Mouse (Mus musculus) urinary bladder, postnatal 36 days (tissue): ENCODE measurements around the gene Olfr943.

Source experiments
- DNase-seq, 2 experiments: peaks; one replicate each; pipeline ENCODE4 v3.0.0; 2022; ENCODE audit warnings: low spot score in 2 of 2, mixed read lengths in 1 of 2

Gene Olfr943

GRCm38 (mm10) chr9:39166004-39166403 lies at the start of gene Olfr943:
TSS of gene Olfr943 (plus strand) at chr9:39166304.
- no peak for DNase-seq

- DNase-seq = no peak
These were observed 38.8 kb upstream of the Olfr943 start for GRCm38 (mm10) chr9:39127326-39127725.

GRCm38 (mm10) chr9:39127831-39128230 lies 38.3 kb upstream of the Olfr943 start, which contains the start of gene Olfr27:
TSS of gene Olfr27 (plus strand) at chr9:39128131.
- DNase-seq = no peak

- DNase-seq = no peak
These were observed 13.7 kb upstream of the Olfr943 start for GRCm38 (mm10) chr9:39152401-39152800.

GRCm38 (mm10) chr9:39201620-39202019 lies 35.5 kb downstream of the Olfr943 start, which contains the start of gene Olfr944:
TSS of gene Olfr944 (plus strand) at chr9:39201920.
- DNase-seq = no peak
